Mouse (Mus musculus) gastrocnemius, adult 8-10 months (tissue): ENCODE measurements around the gene Samsn1. TPM values are rescaled to one million over a fixed set of nuclear protein-coding genes. Genes with fewer than 3 reads are reported as not detected.
"Not testable (repeated sequence)": the region's sequence is repeated elsewhere in the genome, so short reads cannot be mapped to it uniquely, and the experiment has no call there.

Source experiments
- DNase-seq, 2 experiments: peaks; one replicate each; pipeline ENCODE4 v3.0.0; 2022; ENCODE audit warnings: low spot score in 2 of 2
- total RNA-seq, 4 experiments: library from RNA; stranded (reverse); gene quantifications; 2 replicates each; pipeline ENCODE4 v1.2.4; 2022

Gene Samsn1
- total RNA-seq, 4 experiments from 2014 or later = 0.20 TPM; not detected in 3

GRCm38 (mm10) chr16:75878885-75879284 is 143.2 kb downstream of the Samsn1 start:
- no peak for DNase-seq

GRCm38 (mm10) chr16:75877170-75877569 is 144.9 kb downstream of the Samsn1 start:
- no peak for DNase-seq

- no peak for DNase-seq
Measured at GRCm38 (mm10) chr16:75875896-75876295, 146.2 kb downstream of the Samsn1 start.

- DNase-seq = no peak
Measured at GRCm38 (mm10) chr16:75874508-75874907, 147.6 kb downstream of the Samsn1 start.

GRCm38 (mm10) chr16:75872241-75872640 is 149.8 kb downstream of the Samsn1 start:
- no peak for DNase-seq

- no peak for DNase-seq
Measured at GRCm38 (mm10) chr16:75867400-75867799, 154.7 kb downstream of the Samsn1 start.

GRCm38 (mm10) chr16:75865505-75865904 is 156.6 kb downstream of the Samsn1 start:
- DNase-seq = no peak

GRCm38 (mm10) chr16:75864673-75865072 is 157.4 kb downstream of the Samsn1 start:
- no peak for DNase-seq

GRCm38 (mm10) chr16:75856343-75856742 is 165.7 kb downstream of the Samsn1 start:
- no peak for DNase-seq

GRCm38 (mm10) chr16:75855402-75855801 is 166.7 kb downstream of the Samsn1 start:
- no peak for DNase-seq

- DNase-seq = no peak
Measured at GRCm38 (mm10) chr16:75853556-75854271, 168.4 kb downstream of the Samsn1 start.

GRCm38 (mm10) chr16:75852485-75852884 is 169.6 kb downstream of the Samsn1 start:
- DNase-seq = no peak

GRCm38 (mm10) chr16:75849039-75849438 is 173.0 kb downstream of the Samsn1 start:
- DNase-seq = no peak

- DNase-seq = no peak
Measured at GRCm38 (mm10) chr16:75843653-75844062, 178.4 kb downstream of the Samsn1 start.

GRCm38 (mm10) chr16:75843031-75843430 is 179.1 kb downstream of the Samsn1 start:
- DNase-seq = no peak

- DNase-seq = no peak
Measured at GRCm38 (mm10) chr16:75842569-75842968, 179.5 kb downstream of the Samsn1 start.

- no peak for DNase-seq
Measured at GRCm38 (mm10) chr16:75837728-75838451, 184.2 kb downstream of the Samsn1 start.

GRCm38 (mm10) chr16:75831390-75831789 is 190.7 kb downstream of the Samsn1 start:
- DNase-seq = no peak

- not testable (repeated sequence) for DNase-seq
Measured at GRCm38 (mm10) chr16:75826949-75827348, 195.1 kb downstream of the Samsn1 start.

- no peak for DNase-seq
Measured at GRCm38 (mm10) chr16:75826498-75826897, 195.6 kb downstream of the Samsn1 start.

- DNase-seq = no peak
Measured at GRCm38 (mm10) chr16:75823226-75823625, 198.9 kb downstream of the Samsn1 start.

GRCm38 (mm10) chr16:75820963-75821362 is 201.1 kb downstream of the Samsn1 start:
- no peak for DNase-seq
